Mouse (Mus musculus): ENCODE data around the gene Exoc4. TPM values are rescaled to one million over a fixed set of nuclear protein-coding genes. Genes with fewer than 3 reads are reported as not detected.

Exoc4 gene
- total and polyA plus RNA-seq, 3 experiments: 10.5 to 86.2 (median 80.5) TPM

DNA sequence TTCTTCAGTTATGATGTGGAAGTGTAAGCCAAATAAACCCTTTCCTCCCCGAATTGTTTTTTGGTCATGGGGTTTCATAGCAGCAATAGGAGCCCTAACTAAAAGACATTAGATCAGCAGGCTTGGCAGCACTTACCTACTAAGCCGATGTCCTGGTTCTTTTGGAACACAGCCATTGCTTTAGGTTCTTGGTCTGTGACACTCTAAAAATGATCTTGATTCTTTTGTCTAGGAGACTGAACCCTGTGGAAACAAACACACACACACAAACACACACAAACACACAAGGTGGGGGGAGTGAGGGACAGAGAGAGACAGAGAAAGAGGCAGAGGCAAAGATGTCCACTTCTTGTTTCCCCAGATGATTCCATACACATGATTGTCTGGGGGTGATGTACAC lies 574.3 kb downstream of the Exoc4 start:
- no peak for TF ChIP-seq CTCF (IDR thresholded peaks at IDR 0.05; ENCODE audit: low read depth, low read length)
- TF ChIP-seq GATA1 (IDR thresholded peaks at IDR 0.05; ENCODE audit: borderline replicate concordance, low read length): no peak
- Histone ChIP-seq H3K27me3 (ENCODE audit: insufficient read depth, low read length) (no peaks in the 10 kb centered on the region), H3K4me1 (ENCODE audit: insufficient read depth, low read depth, low read length) (no peaks in the 10 kb centered on the region), H3K36me3 (replicated peaks) (peaks cover 21% of the 10 kb centered on the region), H3K4me3 (ENCODE audit: low read depth, low read length) (no peak overlapping the region), H3K9me3 (replicated peaks) (no peaks in the 10 kb centered on the region)
- ATAC-seq (ENCODE audit: extremely low read depth, insufficient number of reproducible peaks, low FRiP score, poor library complexity, severe bottlenecking) (no peak), DNase-seq (ENCODE audit: low spot score) (no peak)

- no peak for ATAC-seq (ENCODE audit: extremely low read depth, insufficient number of reproducible peaks, low FRiP score, poor library complexity, severe bottlenecking)
These were observed 575.0 kb downstream of the Exoc4 start for GRCm38 (mm10) chr6:33823777-33824302.

DNA sequence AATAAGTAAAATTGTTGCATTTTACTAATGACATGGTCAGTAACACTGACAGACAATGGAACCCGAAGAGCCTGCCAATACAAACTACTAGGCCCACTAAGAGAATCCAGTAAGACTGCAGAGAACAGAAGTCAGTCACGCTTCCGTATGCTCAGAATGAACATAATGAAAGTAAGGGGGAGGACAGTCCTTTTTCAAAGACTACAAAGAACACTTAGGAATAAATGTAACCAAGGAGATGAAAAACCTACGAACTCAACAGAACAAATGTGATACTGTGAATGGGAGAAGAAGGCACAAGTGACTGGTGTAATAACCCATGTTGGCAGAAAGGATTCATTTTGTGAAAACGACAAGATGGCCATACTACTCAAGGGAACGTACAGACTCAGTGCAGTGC lies 579.6 kb downstream of the Exoc4 start:
- TF ChIP-seq CTCF (IDR thresholded peaks at IDR 0.05; ENCODE audit: low read depth, low read length) (no peak), TAL1 (conservative IDR thresholded peaks at IDR 0.05; ENCODE audit: low read depth, low read length) (no peak), GATA1 (IDR thresholded peaks at IDR 0.05; ENCODE audit: borderline replicate concordance, low read length) (no peak), POLR2AphosphoS5 (IDR thresholded peaks at IDR 0.05; ENCODE audit: insufficient replicate concordance, low read depth, low read length) (no peak), GATA2 (IDR thresholded peaks at IDR 0.05; ENCODE audit: borderline replicate concordance, low read depth, low read length) (no peak)
- H3K36me3 ChIP-seq (replicated peaks): peaks cover 11% of the 10 kb centered on the region
- H3K4me1 ChIP-seq (ENCODE audit: insufficient read depth, low read depth, low read length): no peaks in the 10 kb centered on the region
- H3K27me3 ChIP-seq (ENCODE audit: insufficient read depth, low read length): no peaks in the 10 kb centered on the region
- H3K9me3 ChIP-seq (replicated peaks): no peaks in the 10 kb centered on the region
- DNase-seq (ENCODE audit: low spot score) (no peak), ATAC-seq (ENCODE audit: extremely low read depth, insufficient number of reproducible peaks, low FRiP score, poor library complexity, severe bottlenecking) (no peak)
- H3K4me3 ChIP-seq (ENCODE audit: low read depth, low read length): no peak overlapping the region

More at GRCm38 (mm10) chr6:33823777-33824302, 575.0 kb downstream of the Exoc4 start:
- no peaks in the 10 kb centered on the region for H3K27me3 ChIP-seq (ENCODE audit: insufficient read depth, low read length)
- no peak overlapping the region for H3K4me3 ChIP-seq (ENCODE audit: low read depth, low read length)
- DNase-seq (ENCODE audit: low spot score): no peak
- no peaks in the 10 kb centered on the region for H3K9me3 ChIP-seq (replicated peaks)
- TF ChIP-seq POLR2AphosphoS5 (IDR thresholded peaks at IDR 0.05; ENCODE audit: insufficient replicate concordance, low read depth, low read length): no peak
- TF ChIP-seq GATA1 (IDR thresholded peaks at IDR 0.05; ENCODE audit: borderline replicate concordance, low read length): no peak
- TF ChIP-seq TAL1 (conservative IDR thresholded peaks at IDR 0.05; ENCODE audit: low read depth, low read length): no peak
- TF ChIP-seq CTCF (IDR thresholded peaks at IDR 0.05; ENCODE audit: low read depth, low read length): no peak
- no peak for TF ChIP-seq GATA2 (IDR thresholded peaks at IDR 0.05; ENCODE audit: borderline replicate concordance, low read depth, low read length)
- H3K36me3 ChIP-seq (replicated peaks): peaks cover 21% of the 10 kb centered on the region
- H3K4me1 ChIP-seq (ENCODE audit: insufficient read depth, low read depth, low read length): no peaks in the 10 kb centered on the region

DNA sequence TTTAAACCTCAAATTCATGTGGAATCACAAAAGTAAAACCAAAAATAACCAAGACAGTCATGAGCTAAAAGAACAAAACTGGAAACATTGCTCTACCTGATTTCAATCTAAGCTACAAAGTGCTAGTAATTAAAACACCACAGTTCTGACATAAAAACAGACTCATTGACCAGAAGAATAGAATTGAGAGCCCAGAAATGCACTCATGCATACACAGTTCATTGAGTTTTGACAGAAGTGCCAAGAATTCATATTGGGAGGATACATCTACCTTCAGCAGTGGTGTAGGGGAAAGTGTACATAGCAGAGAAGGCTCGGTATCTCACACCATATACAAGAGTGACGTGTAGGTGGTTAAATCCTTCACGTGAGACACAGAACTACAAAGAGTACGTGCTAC lies 580.4 kb downstream of the Exoc4 start:
- Histone ChIP-seq H3K9me3 (replicated peaks) (no peaks in the 10 kb centered on the region), H3K4me1 (ENCODE audit: insufficient read depth, low read depth, low read length) (no peaks in the 10 kb centered on the region), H3K36me3 (replicated peaks) (peaks cover 9% of the 10 kb centered on the region), H3K4me3 (ENCODE audit: low read depth, low read length) (no peak overlapping the region), H3K27me3 (ENCODE audit: insufficient read depth, low read length) (no peaks in the 10 kb centered on the region)
- TF ChIP-seq GATA2 (IDR thresholded peaks at IDR 0.05; ENCODE audit: borderline replicate concordance, low read depth, low read length) (no peak), GATA1 (IDR thresholded peaks at IDR 0.05; ENCODE audit: borderline replicate concordance, low read length) (no peak), TAL1 (conservative IDR thresholded peaks at IDR 0.05; ENCODE audit: low read depth, low read length) (no peak), POLR2AphosphoS5 (IDR thresholded peaks at IDR 0.05; ENCODE audit: insufficient replicate concordance, low read depth, low read length) (no peak), CTCF (IDR thresholded peaks at IDR 0.05; ENCODE audit: low read depth, low read length) (no peak)
- ATAC-seq (ENCODE audit: extremely low read depth, insufficient number of reproducible peaks, low FRiP score, poor library complexity, severe bottlenecking) (no peak), DNase-seq (ENCODE audit: low spot score) (no peak)

DNA sequence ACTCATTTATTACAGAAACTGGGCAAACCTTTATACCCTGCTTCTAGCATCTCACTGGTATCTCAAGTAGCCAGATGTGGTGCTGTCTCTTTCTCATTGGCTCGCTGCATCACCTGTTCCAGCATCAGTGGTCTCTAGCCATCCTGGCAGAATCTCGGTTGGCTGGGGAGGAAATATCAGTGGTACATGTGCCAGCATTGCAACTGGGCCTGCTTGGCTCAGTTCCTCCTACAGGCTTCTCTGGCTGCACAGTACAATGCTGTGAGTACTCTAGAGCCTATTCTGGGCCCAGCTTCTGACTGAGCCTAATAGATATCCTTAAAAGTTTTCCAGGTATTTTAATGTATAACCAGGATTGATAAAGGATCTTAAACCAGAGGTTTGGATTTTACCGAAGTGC lies 582.4 kb downstream of the Exoc4 start:
- Histone ChIP-seq H3K9me3 (replicated peaks) (no peaks in the 10 kb centered on the region), H3K27me3 (ENCODE audit: insufficient read depth, low read length) (no peaks in the 10 kb centered on the region), H3K36me3 (replicated peaks) (peaks cover 2% of the 10 kb centered on the region), H3K4me3 (ENCODE audit: low read depth, low read length) (no peak overlapping the region), H3K4me1 (ENCODE audit: insufficient read depth, low read depth, low read length) (no peaks in the 10 kb centered on the region)
- TF ChIP-seq POLR2AphosphoS5 (IDR thresholded peaks at IDR 0.05; ENCODE audit: insufficient replicate concordance, low read depth, low read length): no peak
- no peak for TF ChIP-seq GATA2 (IDR thresholded peaks at IDR 0.05; ENCODE audit: borderline replicate concordance, low read depth, low read length)
- no peak for TF ChIP-seq GATA1 (IDR thresholded peaks at IDR 0.05; ENCODE audit: borderline replicate concordance, low read length)
- no peak for TF ChIP-seq TAL1 (conservative IDR thresholded peaks at IDR 0.05; ENCODE audit: low read depth, low read length)
- no peak for TF ChIP-seq CTCF (IDR thresholded peaks at IDR 0.05; ENCODE audit: low read depth, low read length)
- ATAC-seq (ENCODE audit: extremely low read depth, insufficient number of reproducible peaks, low FRiP score, poor library complexity, severe bottlenecking) (no peak), DNase-seq (ENCODE audit: low spot score) (no peak)

DNA sequence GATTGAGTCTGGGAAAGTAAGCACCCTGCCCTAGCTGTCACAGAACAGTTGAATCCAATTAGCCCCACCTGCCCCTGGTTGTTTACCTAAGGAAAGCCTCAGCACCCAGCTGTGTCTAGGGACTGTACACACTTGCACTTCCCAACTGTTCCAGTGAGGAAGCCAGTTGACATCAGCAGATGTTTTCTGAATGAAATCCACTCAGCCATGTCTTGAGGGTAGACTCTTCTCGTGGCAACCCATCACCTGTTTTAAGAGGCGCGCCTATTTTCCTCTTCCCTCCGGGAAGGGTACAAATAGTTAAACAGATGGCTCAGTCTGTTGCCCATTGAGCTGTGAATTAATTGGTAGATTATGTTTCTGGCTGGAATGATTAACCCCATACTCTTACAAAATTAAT lies 584.1 kb downstream of the Exoc4 start:
- H3K36me3 ChIP-seq (replicated peaks): peaks cover 2% of the 10 kb centered on the region
- no peaks in the 10 kb centered on the region for H3K4me1 ChIP-seq (ENCODE audit: insufficient read depth, low read depth, low read length)
- no peak for ATAC-seq (ENCODE audit: extremely low read depth, insufficient number of reproducible peaks, low FRiP score, poor library complexity, severe bottlenecking)
- no peak overlapping the region for H3K4me3 ChIP-seq (ENCODE audit: low read depth, low read length)
- DNase-seq (ENCODE audit: low spot score): no peak
- no peak for TF ChIP-seq GATA2 (IDR thresholded peaks at IDR 0.05; ENCODE audit: borderline replicate concordance, low read depth, low read length)
- TF ChIP-seq CTCF (IDR thresholded peaks at IDR 0.05; ENCODE audit: low read depth, low read length): no peak
- TF ChIP-seq GATA1 (IDR thresholded peaks at IDR 0.05; ENCODE audit: borderline replicate concordance, low read length): no peak
- TF ChIP-seq TAL1 (conservative IDR thresholded peaks at IDR 0.05; ENCODE audit: low read depth, low read length): no peak
- no peak for TF ChIP-seq POLR2AphosphoS5 (IDR thresholded peaks at IDR 0.05; ENCODE audit: insufficient replicate concordance, low read depth, low read length)
- H3K9me3 ChIP-seq (replicated peaks): no peaks in the 10 kb centered on the region
- no peaks in the 10 kb centered on the region for H3K27me3 ChIP-seq (ENCODE audit: insufficient read depth, low read length)

All from G1E (cell line).